Comparison of ENCODE assay signal across 9 mouse cellular contexts in the genomic region with DNA sequence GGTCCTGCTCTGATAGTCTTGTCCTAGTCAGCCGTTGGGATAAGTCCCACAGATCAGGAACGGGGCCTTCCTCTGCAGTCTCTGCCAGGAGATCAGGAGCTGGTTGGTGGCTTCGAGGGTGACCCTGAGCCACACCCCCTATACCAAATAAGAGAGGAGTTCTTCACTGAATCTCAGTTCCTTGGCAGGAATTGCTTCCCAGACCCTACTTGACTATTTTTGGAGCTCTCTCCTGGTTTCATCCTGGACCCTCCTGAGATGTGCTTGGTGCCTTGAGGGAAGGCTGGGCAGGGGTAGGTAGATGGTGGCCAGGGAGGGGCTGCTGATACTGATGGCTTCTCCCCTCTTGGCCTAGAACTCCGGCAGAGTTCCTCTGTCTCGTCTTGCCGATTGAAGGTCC. TPM values are rescaled to one million over a fixed set of nuclear protein-coding genes. Genes with fewer than 3 reads are reported as not detected.
DNase-seq lines count a peak whose midpoint lies in the region; ATAC-seq and TF ChIP-seq lines count a peak whose summit lies in the region.
"Had no signal": no experiment of that assay in that cellular context is flagged by ENCODE, and none has a peak within 500 bp of the region (broad histone marks: within the 10 kb centered on the region; RNA-seq: fewer than 3 reads in every experiment).

No protein-coding gene starts in this region.

- TF ChIP-seq CTCF in testis, adult 2 months (IDR thresholded peaks at IDR 0.05; ENCODE audit: control insufficient read depth, insufficient read depth, insufficient replicate concordance, low read depth, low read length): no peak

- no peak for ATAC-seq in liver, embryonic 12.5 days
- no peak for ATAC-seq in granulocyte monocyte progenitor cell, adult 5-6 weeks (replicated peaks; ENCODE audit: poor library complexity, severe bottlenecking)

- H3K27me3 ChIP-seq in heart, embryonic 10.5 days (ENCODE audit: insufficient read depth, poor library complexity, severe bottlenecking): no peaks in the 10 kb centered on the region
- no peaks in the 10 kb centered on the region; the same call in 1 of the 2 replicates for H3K27me3 ChIP-seq in testis, adult 2 months (ENCODE audit: control insufficient read depth, insufficient read depth, low read length)
- H3K27me3 ChIP-seq in liver, embryonic 12.5 days (replicated peaks): no peaks in the 10 kb centered on the region

- peak overlapping the region; percentile 95 for H3K9ac ChIP-seq in liver, embryonic 12.5 days

- WGBS in heart, embryonic 10.5 days: 65% methylated on average over 6 of the region's 6 CpGs
- 84% methylated on average over 6 of the region's 6 CpGs for WGBS in liver, embryonic 12.5 days (ENCODE audit: insufficient replicate concordance)

- TF ChIP-seq POLR2A in testis, adult 2 months (IDR thresholded peaks at IDR 0.05; ENCODE audit: control insufficient read depth, low read depth, low read length): no peak

- DNase-seq in heart, embryonic 10.5 days (ENCODE audit: low spot score): no peak
- DNase-seq in heart, adult 8-10 months (ENCODE audit: low spot score): no peak
- DNase-seq in testis, postnatal 10 days (ENCODE audit: low spot score): no peak
- DNase-seq in thymus, postnatal 10 days (ENCODE audit: low spot score in 2 of 2): no peak
- DNase-seq in thymus, postnatal 0 days (ENCODE audit: low spot score): no peak

- H3K9me3 ChIP-seq in heart, embryonic 10.5 days: no peaks in the 10 kb centered on the region
- no peaks in the 10 kb centered on the region for H3K9me3 ChIP-seq in liver, embryonic 12.5 days (replicated peaks)

- peak overlapping the region; percentile 83 for H3K27ac ChIP-seq in heart, embryonic 10.5 days
- H3K27ac ChIP-seq in testis, adult 2 months (ENCODE audit: control insufficient read depth, insufficient read depth, low read depth, low read length): peak overlapping the region; percentile 82
- H3K27ac ChIP-seq in liver, embryonic 12.5 days: peak overlapping the region; percentile 91

- peaks cover 62% of the 10 kb centered on the region for H3K4me1 ChIP-seq in heart, embryonic 10.5 days
- peaks cover 17% of the 10 kb centered on the region for H3K4me1 ChIP-seq in testis, adult 2 months (ENCODE audit: control insufficient read depth, insufficient read depth, low read length)
- H3K4me1 ChIP-seq in liver, embryonic 12.5 days: peaks cover 87% of the 10 kb centered on the region

- H3K4me3 ChIP-seq in heart, embryonic 10.5 days: peak overlapping the region; percentile 62; the same call in 1 of the 2 replicates
- no peak overlapping the region for H3K4me3 ChIP-seq in testis, adult 2 months (ENCODE audit: control insufficient read depth, low read depth, low read length)
- H3K4me3 ChIP-seq in liver, embryonic 12.5 days: peak overlapping the region; percentile 82

- peak overlapping the region; percentile 94 for H3K4me2 ChIP-seq in liver, embryonic 12.5 days

- H3K36me3 ChIP-seq in heart, embryonic 10.5 days: peaks cover 38% of the 10 kb centered on the region
- no peaks in the 10 kb centered on the region for H3K36me3 ChIP-seq in testis, adult 2 months (ENCODE audit: control insufficient read depth, insufficient read depth, low read length)
- peaks cover 69% of the 10 kb centered on the region for H3K36me3 ChIP-seq in liver, embryonic 12.5 days

RNA-seq across cellular contexts. Expression of a gene that starts 3.2 kb away (rescaled TPM):
- 165 and 231 TPM in 2 replicates for polyA plus RNA-seq in heart, embryonic 10.5 days (2016; fragmentation: Nextera tagmentation; extraction: Ambion mirVana)
- 100 to 1,000 TPM; 165 to 276 (median 226) TPM for total RNA-seq in heart, adult 8-10 months (2022)
- 42.2 and 53.2 TPM in 2 replicates for polyA plus RNA-seq in testis, adult 2 months (2012; rRNA removed)
- polyA plus RNA-seq in liver, embryonic 12.5 days (2016; fragmentation: Nextera tagmentation; extraction: Ambion mirVana): 814 and 842 TPM in 2 replicates
- total RNA-seq in granulocyte monocyte progenitor cell, adult 5-6 weeks (2014; fragmentation: Nextera tagmentation): 413 and 551 TPM in 2 replicates
- total RNA-seq in granulocyte monocyte progenitor cell, adult 5-6 weeks (2017): 97.5 and 99.2 TPM in 2 replicates
- polyA plus RNA-seq in thymus, postnatal 0 days (2015; fragmentation: Nextera tagmentation; extraction: Ambion mirVana): 803 and 920 TPM in 2 replicates

RNA-seq across cellular contexts. Expression of a gene that starts 18.4 kb away (rescaled TPM):
- polyA plus RNA-seq in heart, embryonic 10.5 days (2016; fragmentation: Nextera tagmentation; extraction: Ambion mirVana): 0.22 and 0.35 TPM in 2 replicates
- under 1 TPM in 1 of 4 experiments, not detected in 3; 0.50 TPM for total RNA-seq in heart, adult 8-10 months (2022)
- polyA plus RNA-seq in testis, adult 2 months (2012; rRNA removed): 528 and 538 TPM in 2 replicates
- polyA plus RNA-seq in liver, embryonic 12.5 days (2016; fragmentation: Nextera tagmentation; extraction: Ambion mirVana): 2.5 TPM in 2 replicates
- total RNA-seq in granulocyte monocyte progenitor cell, adult 5-6 weeks (2014; fragmentation: Nextera tagmentation): not detected in 2 replicates
- not detected in 2 replicates for total RNA-seq in granulocyte monocyte progenitor cell, adult 5-6 weeks (2017)
- 1.7 TPM in 2 replicates for polyA plus RNA-seq in thymus, postnatal 0 days (2015; fragmentation: Nextera tagmentation; extraction: Ambion mirVana)

RNA-seq across cellular contexts. Expression of a gene that starts 23.6 kb away (rescaled TPM):
- 0.05 and 0.14 TPM in 2 replicates for polyA plus RNA-seq in heart, embryonic 10.5 days (2016; fragmentation: Nextera tagmentation; extraction: Ambion mirVana)
- 10 to 100 TPM; 20.7 to 55.8 (median 48.5) TPM for total RNA-seq in heart, adult 8-10 months (2022)
- polyA plus RNA-seq in testis, adult 2 months (2012; rRNA removed): 0.73 and 1.2 TPM in 2 replicates
- polyA plus RNA-seq in liver, embryonic 12.5 days (2016; fragmentation: Nextera tagmentation; extraction: Ambion mirVana): 0.10 TPM in 1 of 2 replicates, not detected in the other
- total RNA-seq in granulocyte monocyte progenitor cell, adult 5-6 weeks (2014; fragmentation: Nextera tagmentation): not detected in 2 replicates
- not detected in 2 replicates for total RNA-seq in granulocyte monocyte progenitor cell, adult 5-6 weeks (2017)
- 0.12 and 0.14 TPM in 2 replicates for polyA plus RNA-seq in thymus, postnatal 0 days (2015; fragmentation: Nextera tagmentation; extraction: Ambion mirVana)
- total RNA-seq: neutrophil, adult 5-6 weeks had no signal

RNA-seq across cellular contexts. Expression of a gene that starts 40.5 kb away (rescaled TPM):
- 26.4 and 31.3 TPM in 2 replicates for polyA plus RNA-seq in heart, embryonic 10.5 days (2016; fragmentation: Nextera tagmentation; extraction: Ambion mirVana)
- total RNA-seq in heart, adult 8-10 months (2022): 10 to 100 TPM; 14.3 to 19.9 (median 17.6) TPM
- 29.5 and 29.6 TPM in 2 replicates for polyA plus RNA-seq in testis, adult 2 months (2012; rRNA removed)
- polyA plus RNA-seq in liver, embryonic 12.5 days (2016; fragmentation: Nextera tagmentation; extraction: Ambion mirVana): 15.1 and 18.1 TPM in 2 replicates
- total RNA-seq in granulocyte monocyte progenitor cell, adult 5-6 weeks (2014; fragmentation: Nextera tagmentation): 5.4 and 14.1 TPM in 2 replicates
- total RNA-seq in granulocyte monocyte progenitor cell, adult 5-6 weeks (2017): 20.0 and 21.1 TPM in 2 replicates
- polyA plus RNA-seq in thymus, postnatal 0 days (2015; fragmentation: Nextera tagmentation; extraction: Ambion mirVana): 18.4 and 18.6 TPM in 2 replicates

Comparison
In these comparisons a context has a peak if more than half of its experiments do, and no peak if none do; other contexts are left out.
1. RNA of a gene that starts 18.4 kb away (polyA plus RNA-seq): 528 to 538 TPM in testis, adult 2 months; 2.5 TPM in liver, embryonic 12.5 days, 1.7 TPM in thymus, postnatal 0 days and 0.22 to 0.35 TPM in heart, embryonic 10.5 days; every median in the first group is over 100 times any median in the second.
2. Peak in every context shown above with its lines, with median percentiles within 50 percentile points of each other: H3K27ac ChIP-seq.